Mouse (Mus musculus) limb, embryonic 12.5 days (tissue): ENCODE data around the gene Myl6. TPM values are rescaled to one million over a fixed set of nuclear protein-coding genes. Genes with fewer than 3 reads are reported as not detected.
A peak's percentile ranks its signal among the peaks of the same experiment; 100 is the strongest.

Experiments
- ATAC-seq: fragments of 200-750 bp; cut with Nextera tagmentation; 2 replicates; pipeline ENCODE4 v1.8.0; 2017; ENCODE audit warnings: low read depth, moderate TSS enrichment; ENCODE audit not compliant: insufficient number of reproducible peaks, insufficient read depth, low FRiP score, low TSS enrichment
- H3K27ac ChIP-seq: fragments of 300-500 bp; sonication (generic); 2 replicates; pipeline ENCODE4 v1.5.1; 2016; ENCODE audit warnings: mild to moderate bottlenecking, moderate library complexity
- H3K27me3 ChIP-seq: fragments of 300-500 bp; sonication (generic); 2 replicates; pipeline ENCODE4 v1.6.1; 2016; ENCODE audit warnings: mild to moderate bottlenecking, moderate library complexity
- H3K36me3 ChIP-seq: fragments of 300-500 bp; sonication (generic); 2 replicates; pipeline ENCODE4 v1.6.1; 2016; ENCODE audit warnings: mild to moderate bottlenecking, moderate library complexity
- H3K4me1 ChIP-seq: fragments of 300-500 bp; sonication (generic); replicated peaks from 2 replicates; pipeline ENCODE4 v1.6.1; 2016
- H3K4me2 ChIP-seq: fragments of 300-500 bp; sonication (generic); 2 replicates; pipeline ENCODE4 v1.6.1; 2016; ENCODE audit warnings: mild to moderate bottlenecking, moderate library complexity
- H3K4me3 ChIP-seq: fragments of 300-500 bp; sonication (generic); replicated peaks from 2 replicates; pipeline ENCODE4 v1.5.1; 2016; ENCODE audit warnings: mild to moderate bottlenecking
- H3K9ac ChIP-seq: fragments of 300-500 bp; sonication (generic); replicated peaks from 2 replicates; pipeline ENCODE4 v1.6.1; 2016; ENCODE audit warnings: mild to moderate bottlenecking, moderate library complexity
- H3K9me3 ChIP-seq: fragments of 300-500 bp; sonication (generic); 2 replicates; pipeline ENCODE4 v1.6.1; 2016; ENCODE audit warnings: mild to moderate bottlenecking, moderate library complexity
- WGBS: fragments of 180-500 bp; shearing (Covaris S2); methylation state at CpG from one replicate; pipeline ENCODE4 v1.1.7; 2016; 5-methylcytosine and 5-hydroxymethylcytosine counted together
- polyA plus RNA-seq: library from polyadenylated mRNA; unstranded; fragments of >200 nt; fragmentation: Nextera tagmentation; extraction: Ambion mirVana; gene quantifications from 2 replicates; pipeline ENCODE4 v1.2.1, GENCODE M21; 2016

Gene Myl6
- polyA plus RNA-seq = 827 and 868 TPM in 2 replicates

DNA sequence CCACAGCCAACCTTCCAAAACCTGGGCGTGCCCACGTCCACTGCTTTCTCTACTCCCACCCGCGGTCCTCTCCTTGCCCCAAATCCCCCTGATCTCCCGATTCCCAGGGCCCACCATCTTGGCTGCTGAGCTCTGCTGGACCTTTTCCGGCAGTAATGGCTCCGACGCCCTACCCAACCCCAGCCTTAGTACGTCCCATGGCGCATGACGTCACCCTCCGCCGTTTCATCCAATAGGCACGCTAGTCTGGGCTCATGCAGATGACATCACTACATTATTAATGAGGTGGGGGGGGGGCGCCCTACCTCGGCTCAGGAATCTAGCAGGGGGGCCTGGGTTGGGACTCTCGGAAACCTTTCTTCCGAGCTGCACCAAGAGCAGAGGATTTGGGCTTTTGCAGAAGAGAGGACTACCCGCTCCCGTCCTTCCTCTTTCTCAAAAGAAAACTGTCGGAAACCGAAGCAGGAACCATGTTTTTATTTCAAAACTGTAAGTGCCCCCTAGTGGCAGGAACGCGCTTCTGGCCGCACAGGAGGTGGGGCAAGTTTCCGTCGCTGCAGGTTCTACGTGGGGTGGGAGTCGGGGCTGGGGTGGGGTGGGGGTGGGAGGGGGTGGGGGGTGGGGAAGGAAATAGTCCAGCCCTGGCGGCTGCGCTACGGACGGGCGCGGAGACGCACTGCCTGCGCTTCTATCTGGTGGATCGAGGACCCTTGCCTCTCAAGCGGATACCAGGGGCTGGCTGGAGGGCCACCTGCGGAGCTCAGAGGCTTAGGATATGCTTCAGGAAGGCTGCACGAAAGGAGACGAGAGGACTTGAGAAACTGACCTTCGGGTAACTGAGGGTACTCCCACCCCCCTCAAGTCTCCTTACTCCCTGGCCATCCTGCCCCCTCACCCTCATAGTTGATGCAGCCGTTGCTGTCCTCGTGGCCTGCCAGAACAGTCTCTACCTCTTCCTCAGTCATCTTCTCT, at the start of gene Myl6:
Gene Myl6, minus strand, starts transcription at position 451 of the 972 bp plus-strand sequence.
- peak; percentile 92 for ATAC-seq
- WGBS = under 1% methylated on average over 45 of the region's 45 CpGs

GRCm38 (mm10) chr10:128543100-128543499, 49.2 kb upstream of the Myl6 start:
- H3K36me3 ChIP-seq = peaks cover 45% of the 10 kb centered on the region
- 83% methylated on average over 2 of the region's 2 CpGs for WGBS

More for the DNA sequence above, at the start of gene Myl6:
- Histone ChIP-seq H3K4me3 (peak within 1 kb of the TSS; percentile 78), H3K4me1 (peaks cover 33% of the 10 kb centered on the region), H3K27ac (peak within 1 kb of the TSS; percentile 96), H3K36me3 (peaks cover 31% of the 10 kb centered on the region), H3K4me2 (peak within 1 kb of the TSS; percentile 84), H3K27me3 (peaks cover 7% of the 10 kb centered on the region; the same call in 1 of the 2 replicates), H3K9me3 (no peaks in the 10 kb centered on the region), H3K9ac (peak within 1 kb of the TSS; percentile 82)

GRCm38 (mm10) chr10:128538340-128538870, 44.5 kb upstream of the Myl6 start:
- H3K36me3 ChIP-seq = peaks cover 21% of the 10 kb centered on the region
- H3K4me3 ChIP-seq = no peak overlapping the region
- H3K27me3 ChIP-seq = no peaks in the 10 kb centered on the region
- no peak overlapping the region for H3K9ac ChIP-seq
- no peaks in the 10 kb centered on the region for H3K9me3 ChIP-seq
- WGBS = 91% methylated on average over 1 of the region's 1 CpGs
- no peak for ATAC-seq
- H3K4me2 ChIP-seq = no peak overlapping the region
- H3K4me1 ChIP-seq = 0 out of 2 replicates have a peak, but pooled peaks cover 3% of the 10 kb centered on the region
- no peak overlapping the region for H3K27ac ChIP-seq

More at GRCm38 (mm10) chr10:128543100-128543499, 49.2 kb upstream of the Myl6 start:
- H3K27ac ChIP-seq = no peak overlapping the region
- no peaks in the 10 kb centered on the region for H3K9me3 ChIP-seq
- no peak overlapping the region for H3K9ac ChIP-seq
- H3K4me2 ChIP-seq = no peak overlapping the region
- H3K27me3 ChIP-seq = no peaks in the 10 kb centered on the region
- no peak overlapping the region for H3K4me3 ChIP-seq
- no peak for ATAC-seq
- peaks cover 13% of the 10 kb centered on the region for H3K4me1 ChIP-seq

DNA sequence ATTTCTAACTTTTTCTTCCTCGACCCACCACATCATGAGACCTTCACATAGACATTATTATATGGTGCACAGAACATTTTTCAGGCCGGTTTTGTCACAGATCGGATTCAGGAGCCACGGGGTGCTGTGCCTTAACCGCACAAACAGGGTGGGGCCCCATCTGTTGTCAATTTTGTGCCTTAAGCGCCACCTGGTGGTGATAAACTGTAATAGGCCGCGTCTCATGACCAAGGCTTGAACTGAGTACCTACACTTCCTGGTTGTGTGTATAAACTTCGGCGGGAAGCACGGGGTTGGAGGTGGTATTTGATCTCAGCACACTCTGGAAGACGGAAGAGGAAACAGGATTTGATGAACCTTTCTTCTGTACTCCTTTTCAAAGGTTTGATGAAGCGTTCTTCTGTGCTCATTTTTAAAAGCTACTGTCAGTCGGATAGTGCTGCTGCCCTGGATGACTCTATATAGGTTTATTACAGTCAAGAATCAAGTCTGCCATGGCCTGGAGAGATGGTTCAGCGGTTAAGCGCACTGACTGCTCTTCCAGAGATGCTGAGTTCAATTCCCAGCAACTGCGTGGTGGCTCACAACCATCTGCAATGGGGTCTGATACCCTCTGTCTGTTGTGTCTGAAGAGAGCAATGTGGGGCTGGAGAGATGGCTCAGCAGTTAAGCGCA, 42.5 kb upstream of the Myl6 start:
- 15% methylated on average over 18 of the region's 18 CpGs for WGBS
- 0 out of 2 replicates have a peak, but pooled peaks cover 3% of the 10 kb centered on the region for H3K4me1 ChIP-seq
- H3K9me3 ChIP-seq = no peaks in the 10 kb centered on the region
- H3K36me3 ChIP-seq = peaks cover 5% of the 10 kb centered on the region; the same call in 1 of the 2 replicates
- H3K27me3 ChIP-seq = no peaks in the 10 kb centered on the region
- no peak overlapping the region for H3K9ac ChIP-seq
- peak overlapping the region; percentile 48 for H3K4me2 ChIP-seq
- peak overlapping the region; percentile 13; the same call in 1 of the 2 replicates for H3K4me3 ChIP-seq
- peak; percentile 78 for ATAC-seq
- H3K27ac ChIP-seq = peak overlapping the region; percentile 56; the same call in 1 of the 2 replicates

GRCm38 (mm10) chr10:128535624-128536265, 41.8 kb upstream of the Myl6 start:
- no peaks in the 10 kb centered on the region for H3K36me3 ChIP-seq
- no peak overlapping the region for H3K9ac ChIP-seq
- H3K27me3 ChIP-seq = no peaks in the 10 kb centered on the region
- H3K4me3 ChIP-seq = peak overlapping the region; percentile 13; the same call in 1 of the 2 replicates
- 0 out of 2 replicates have a peak, but pooled peaks cover 3% of the 10 kb centered on the region for H3K4me1 ChIP-seq
- ATAC-seq = peak; percentile 27; the same call in 1 of the 2 replicates
- H3K27ac ChIP-seq = peak overlapping the region; percentile 26; the same call in 1 of the 2 replicates
- H3K4me2 ChIP-seq = peak overlapping the region; percentile 48
- no peaks in the 10 kb centered on the region for H3K9me3 ChIP-seq
- WGBS = 76% methylated on average over 4 of the region's 4 CpGs

DNA sequence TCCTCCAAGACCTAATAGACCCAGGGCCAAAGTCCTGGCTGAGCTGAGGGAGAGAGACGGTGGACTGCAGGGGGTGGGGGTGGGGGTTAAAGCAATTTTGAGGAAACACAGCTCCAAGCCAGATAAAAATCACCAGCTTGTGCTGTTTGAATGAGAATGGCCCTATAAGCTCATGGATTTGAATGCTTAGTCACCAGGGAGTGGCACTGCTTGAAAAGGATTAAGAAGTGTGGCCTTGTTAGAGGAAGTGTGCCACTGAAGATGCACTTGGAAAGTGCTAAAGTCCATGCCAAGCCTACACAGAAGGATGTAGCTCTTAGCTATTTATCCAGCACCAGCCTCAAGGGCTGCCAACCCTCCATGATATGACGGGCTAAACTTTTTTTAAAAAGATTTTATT, 41.3 kb upstream of the Myl6 start:
- no peaks in the 10 kb centered on the region for H3K36me3 ChIP-seq
- ATAC-seq = no peak
- no peaks in the 10 kb centered on the region for H3K9me3 ChIP-seq
- no peak overlapping the region for H3K4me3 ChIP-seq
- 77% methylated on average over 2 of the region's 2 CpGs for WGBS
- no peak overlapping the region for H3K4me2 ChIP-seq
- H3K27me3 ChIP-seq = no peaks in the 10 kb centered on the region
- H3K27ac ChIP-seq = no peak overlapping the region
- 0 out of 2 replicates have a peak, but pooled peaks cover 3% of the 10 kb centered on the region for H3K4me1 ChIP-seq
- H3K9ac ChIP-seq = no peak overlapping the region

DNA sequence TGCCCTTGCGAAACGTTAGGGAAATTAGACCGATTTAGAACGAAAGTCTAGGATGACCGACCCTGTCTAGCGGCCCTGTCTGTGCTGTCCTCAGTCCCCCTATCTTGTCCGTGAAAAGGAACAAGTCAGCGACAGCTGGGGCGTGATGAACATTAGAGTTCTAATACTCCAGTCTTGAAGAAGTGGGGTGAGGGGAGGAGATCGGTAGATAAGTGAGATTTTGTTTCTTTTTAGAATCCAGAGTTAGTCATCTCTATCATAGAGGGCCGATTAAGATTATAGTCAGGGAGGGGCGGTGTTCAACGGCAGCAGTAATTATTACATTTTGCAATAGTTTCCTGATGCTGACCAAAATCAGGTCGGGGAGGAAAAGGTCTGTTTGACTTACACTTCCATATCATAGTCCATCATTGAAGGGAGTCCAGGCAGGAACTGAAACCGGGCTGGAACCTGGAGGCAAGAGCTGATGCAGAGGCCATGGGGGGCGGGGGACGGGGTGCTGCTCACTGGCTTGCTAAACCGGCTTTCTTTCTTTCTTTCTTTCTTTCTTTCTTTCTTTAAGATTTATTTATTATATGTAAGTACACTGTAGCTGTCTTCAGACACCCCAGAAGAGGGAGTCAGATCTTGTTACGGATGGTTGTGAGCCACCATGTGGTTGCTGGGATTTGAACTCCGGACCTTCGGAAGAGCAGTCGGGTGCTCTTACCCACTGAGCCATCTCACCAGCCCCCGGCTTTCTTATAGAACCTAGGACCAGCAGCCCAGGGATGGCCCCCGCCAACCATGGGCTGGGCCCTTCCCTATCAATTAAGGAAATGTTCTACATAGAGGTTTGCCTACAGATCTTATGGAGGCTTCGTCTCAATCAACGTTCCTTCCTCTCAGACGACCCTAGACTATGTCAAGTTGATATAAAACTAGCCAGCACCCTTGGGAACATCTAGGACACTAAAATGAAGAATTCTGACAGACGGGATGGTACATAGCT, 32.7 kb upstream of the Myl6 start:
- H3K9ac ChIP-seq = no peak overlapping the region
- H3K9me3 ChIP-seq = no peaks in the 10 kb centered on the region
- no peaks in the 10 kb centered on the region for H3K36me3 ChIP-seq
- no peak for ATAC-seq
- H3K4me1 ChIP-seq = peaks cover 15% of the 10 kb centered on the region
- H3K4me2 ChIP-seq = peak overlapping the region; percentile 99
- 34% methylated on average over 28 of the region's 28 CpGs for WGBS
- peaks cover 53% of the 10 kb centered on the region for H3K27me3 ChIP-seq
- H3K4me3 ChIP-seq = peak overlapping the region; percentile 78
- no peak overlapping the region for H3K27ac ChIP-seq

- WGBS = under 1% methylated on average over 37 of the region's 37 CpGs
- Histone ChIP-seq H3K27ac (peak within 1 kb of the TSS; percentile 50; the same call in 1 of the 2 replicates), H3K36me3 (peaks cover 8% of the 10 kb centered on the region; the same call in 1 of the 2 replicates), H3K27me3 (peaks cover 60% of the 10 kb centered on the region), H3K4me3 (peak within 1 kb of the TSS; percentile 78), H3K9me3 (no peaks in the 10 kb centered on the region), H3K4me1 (peaks cover 15% of the 10 kb centered on the region), H3K4me2 (peak within 1 kb of the TSS; percentile 99), H3K9ac (peak within 1 kb of the TSS; percentile 71)
- ATAC-seq = peak; percentile 97
Observed at GRCm38 (mm10) chr10:128525671-128526308, 31.8 kb upstream of the Myl6 start, which contains the start of gene Esyt1. Gene Esyt1, minus strand, starts transcription at chr10:128525871.
